Mouse (Mus musculus) intestine, postnatal 0 days (tissue): ENCODE results near the gene Snap47. TPM values are rescaled to one million over a fixed set of nuclear protein-coding genes. Genes with fewer than 3 reads are reported as not detected.
"Not testable (repeated sequence)": the region's sequence is repeated elsewhere in the genome, so short reads cannot be mapped to it uniquely, and the experiment has no call there.

Source experiments
- ATAC-seq: fragments of 200-750 bp; cut with Nextera tagmentation; 2 replicates; pipeline ENCODE4 v1.8.0; 2017; ENCODE audit warnings: mild to moderate bottlenecking, moderate TSS enrichment, moderate library complexity
- H3K27ac ChIP-seq: fragments of 300-500 bp; sonication (generic); 2 replicates; pipeline ENCODE4 v1.5.1; 2014; ENCODE audit warnings: mild to moderate bottlenecking, low read depth, low read length, moderate library complexity
- H3K27me3 ChIP-seq: fragments of 300-500 bp; sonication (generic); replicated peaks from 2 replicates; pipeline ENCODE4 v1.6.1; 2014; ENCODE audit warnings: low read length, mixed read lengths; ENCODE audit not compliant: control insufficient read depth, insufficient read depth
- H3K36me3 ChIP-seq: fragments of 300-500 bp; sonication (generic); 2 replicates; pipeline ENCODE4 v1.6.1; 2014; ENCODE audit warnings: mild to moderate bottlenecking, moderate library complexity; ENCODE audit not compliant: control insufficient read depth, insufficient read depth
- H3K4me1 ChIP-seq: fragments of 300-500 bp; sonication (generic); replicated peaks from 2 replicates; pipeline ENCODE4 v1.6.1; 2014; ENCODE audit warnings: antibody characterized with exemption, low read length, mixed read lengths; ENCODE audit not compliant: control insufficient read depth, insufficient read depth
- H3K4me2 ChIP-seq: fragments of 300-500 bp; sonication (generic); replicated peaks from 2 replicates; pipeline ENCODE4 v1.6.1; 2014; ENCODE audit warnings: low read depth, mild to moderate bottlenecking, moderate library complexity
- H3K4me3 ChIP-seq: fragments of 300-500 bp; sonication (generic); 2 replicates; pipeline ENCODE4 v1.5.1; 2014; ENCODE audit warnings: low read depth, low read length
- H3K9ac ChIP-seq: fragments of 300-500 bp; sonication (generic); 2 replicates; pipeline ENCODE4 v1.6.1; 2014; ENCODE audit warnings: mild to moderate bottlenecking, low read depth, low read length
- H3K9me3 ChIP-seq: fragments of 300-500 bp; sonication (generic); 2 replicates; pipeline ENCODE4 v1.6.1; 2016; ENCODE audit warnings: mixed run types; ENCODE audit not compliant: control insufficient read depth
- CTCF ChIP-seq: sonication (generic); IDR thresholded peaks from 2 replicates; pipeline ENCODE4 v1.5.1; 2016; ENCODE audit warnings: low read depth, mild to moderate bottlenecking, control low read depth, antibody characterized with exemption, moderate library complexity
- WGBS: fragments of 180-500 bp; shearing (Covaris S2); extraction: QIAGEN DNeasy Blood & Tissue Kit; methylation state at CpG from one replicate; pipeline ENCODE4 v1.1.7; 2014; 5-methylcytosine and 5-hydroxymethylcytosine counted together
- polyA plus RNA-seq: library from polyadenylated mRNA; unstranded; fragments of >200 nt; fragmentation: Nextera tagmentation; extraction: Ambion mirVana; gene quantifications from 2 replicates; pipeline ENCODE4 v1.2.1, GENCODE M21; 2015

Snap47 gene
- polyA plus RNA-seq, 1 experiment from 2014 or later = 37.3 TPM

- Histone ChIP-seq H3K27me3 (no peaks in the 10 kb centered on the region), H3K27ac (no peak within 1 kb of the TSS), H3K4me1 (no peaks in the 10 kb centered on the region), H3K4me3 (no peak within 1 kb of the TSS), H3K4me2 (no peak within 1 kb of the TSS), H3K9me3 (no peaks in the 10 kb centered on the region), H3K9ac (no peak within 1 kb of the TSS), H3K36me3 (no peaks in the 10 kb centered on the region)
- 68% methylated on average over 16 of the region's 16 CpGs for WGBS
- TF ChIP-seq CTCF = peak; percentile 48
- no peak for ATAC-seq
Observed at GRCm38 (mm10) chr11:59375475-59375874, 75.5 kb downstream of the Snap47 start, which contains the start of gene Prss38. Prss38 (minus strand) TSS chr11:59375657.

GRCm38 (mm10) chr11:59369848-59370247 is 81.1 kb downstream of the Snap47 start:
- 79% methylated on average over 11 of the region's 11 CpGs for WGBS
- Histone ChIP-seq H3K36me3 (no peaks in the 10 kb centered on the region), H3K4me2 (no peak overlapping the region), H3K4me3 (no peak overlapping the region), H3K9me3 (no peaks in the 10 kb centered on the region), H3K9ac (no peak overlapping the region), H3K27me3 (no peaks in the 10 kb centered on the region), H3K4me1 (no peaks in the 10 kb centered on the region), H3K27ac (no peak overlapping the region)
- ATAC-seq = no peak
- TF ChIP-seq CTCF = no peak

GRCm38 (mm10) chr11:59367955-59368354 is 83.0 kb downstream of the Snap47 start:
- not testable (repeated sequence) for H3K27me3 ChIP-seq, H3K9ac ChIP-seq, H3K4me3 ChIP-seq, H3K4me2 ChIP-seq, H3K27ac ChIP-seq, H3K9me3 ChIP-seq, H3K4me1 ChIP-seq, H3K36me3 ChIP-seq, ATAC-seq
- WGBS = 76% methylated on average over 4 of the region's 4 CpGs

- no peak for ATAC-seq
- peak; percentile 61 for TF ChIP-seq CTCF
- no peak overlapping the region for H3K4me2 ChIP-seq
- H3K27me3 ChIP-seq = no peaks in the 10 kb centered on the region
- H3K27ac ChIP-seq = no peak overlapping the region
- WGBS = 47% methylated on average over 3 of the region's 3 CpGs
- H3K4me1 ChIP-seq = no peaks in the 10 kb centered on the region
- no peaks in the 10 kb centered on the region for H3K36me3 ChIP-seq
- H3K4me3 ChIP-seq = no peak overlapping the region
- H3K9me3 ChIP-seq = no peaks in the 10 kb centered on the region
- no peak overlapping the region for H3K9ac ChIP-seq
Observed at GRCm38 (mm10) chr11:59366633-59367032, 84.4 kb downstream of the Snap47 start.

- Histone ChIP-seq H3K4me2 (no peak overlapping the region), H3K4me3 (no peak overlapping the region), H3K4me1 (no peaks in the 10 kb centered on the region), H3K27ac (no peak overlapping the region), H3K36me3 (no peaks in the 10 kb centered on the region), H3K9me3 (no peaks in the 10 kb centered on the region), H3K9ac (no peak overlapping the region), H3K27me3 (no peaks in the 10 kb centered on the region)
- ATAC-seq = no peak
- TF ChIP-seq CTCF = no peak
- 71% methylated on average over 3 of the region's 3 CpGs for WGBS
Observed at GRCm38 (mm10) chr11:59366031-59366430, 85.0 kb downstream of the Snap47 start.

GRCm38 (mm10) chr11:59364417-59364816 is 86.6 kb downstream of the Snap47 start:
- Histone ChIP-seq H3K4me1 (no peaks in the 10 kb centered on the region), H3K36me3 (no peaks in the 10 kb centered on the region), H3K27me3 (no peaks in the 10 kb centered on the region), H3K27ac (0 out of 2 replicates have a peak overlapping the region, but pooled peaks have one; percentile 43), H3K4me2 (no peak overlapping the region), H3K4me3 (no peak overlapping the region), H3K9me3 (no peaks in the 10 kb centered on the region), H3K9ac (no peak overlapping the region)
- WGBS = 50% methylated on average over 3 of the region's 3 CpGs
- no peak for TF ChIP-seq CTCF
- peak; percentile 13; the same call in 1 of the 2 replicates for ATAC-seq

GRCm38 (mm10) chr11:59364007-59364406 is 87.0 kb downstream of the Snap47 start:
- ATAC-seq = no peak
- H3K27ac ChIP-seq = no peak overlapping the region
- H3K4me2 ChIP-seq = no peak overlapping the region
- WGBS = 71% methylated on average over 9 of the region's 9 CpGs
- H3K36me3 ChIP-seq = no peaks in the 10 kb centered on the region
- H3K4me3 ChIP-seq = no peak overlapping the region
- no peaks in the 10 kb centered on the region for H3K27me3 ChIP-seq
- H3K9me3 ChIP-seq = no peaks in the 10 kb centered on the region
- H3K9ac ChIP-seq = no peak overlapping the region
- H3K4me1 ChIP-seq = no peaks in the 10 kb centered on the region
- no peak for TF ChIP-seq CTCF
